Mouse (Mus musculus) activated CD4-positive, CD25-positive, alpha-beta regulatory T cell (primary cell): Measurements from ENCODE around the gene Zranb2. TPM values are rescaled to one million over a fixed set of nuclear protein-coding genes. Genes with fewer than 3 reads are reported as not detected.

Experiments
- polyA plus RNA-seq, 2 experiments: library from polyadenylated mRNA; unstranded; fragments of 100-300 nt; shearing (Covaris generic); gene quantifications; one replicate each; pipeline ENCODE4 v1.2.1; 2017

The Zranb2 gene
- 10 to 100 TPM; 46.7 to 47.4 TPM for polyA plus RNA-seq

GRCm38 (mm10) chr3:157533964-157534785 is at the start of gene Zranb2:
TSS of gene Zranb2 (plus strand) at chr3:157534160.

GRCm38 (mm10) chr3:157566725-157567565 is 33.0 kb downstream of the Zranb2 start, which contains the start of gene Ptger3:
TSS of gene Ptger3 (plus strand) at chr3:157566892.

Other genes starting within 250 kb of the Zranb2 start
- 1 to 10 TPM in 1 of 2 experiments, under 1 TPM in 1; 0.75 to 1.6 TPM for gene Ptger3, start 32.7 kb downstream of the Zranb2 start, polyA plus RNA-seq